Mouse (Mus musculus): Measurements from ENCODE around the gene Gm21987. TPM values are rescaled to one million over a fixed set of nuclear protein-coding genes. Genes with fewer than 3 reads are reported as not detected.

The Gm21987 gene
- not detected for total RNA-seq (2023)

DNA sequence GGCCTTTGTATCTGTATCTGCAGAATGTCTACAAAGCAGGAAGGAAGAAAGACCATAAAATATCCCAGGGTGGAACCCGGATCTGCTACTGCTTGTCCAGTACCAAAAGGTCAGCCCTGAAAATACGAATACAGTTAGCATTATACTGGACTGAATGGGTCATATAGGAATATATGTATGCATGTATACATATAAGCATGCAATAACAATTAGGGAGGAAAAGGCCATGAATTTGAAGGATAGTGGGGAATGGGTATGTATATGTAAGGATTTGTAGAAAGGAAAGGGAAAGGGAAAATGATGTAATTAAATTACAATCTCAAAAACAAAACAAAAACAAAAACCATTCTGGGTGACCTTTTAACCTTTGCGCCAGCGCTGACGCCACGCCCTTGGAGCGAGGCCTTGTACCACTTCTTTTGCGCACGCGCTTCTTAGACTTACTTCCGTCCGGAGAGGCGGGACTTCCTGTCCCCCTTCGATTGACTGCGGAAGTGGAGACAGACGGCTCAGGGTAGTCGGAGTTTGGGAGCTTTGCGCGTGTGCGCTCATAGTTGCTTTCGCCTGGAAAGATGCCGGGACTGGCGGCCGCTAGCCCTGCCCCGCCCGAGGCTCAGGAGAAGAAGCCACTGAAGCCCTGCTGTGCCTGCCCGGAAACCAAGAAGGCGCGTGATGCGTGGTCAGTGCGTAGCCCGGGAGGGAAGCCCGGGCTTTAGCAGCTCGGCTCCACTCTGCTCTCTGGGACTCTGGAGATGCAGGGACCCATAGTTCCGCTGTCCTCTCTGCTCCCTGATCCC, at the start of gene Gm21987, which contains the start of gene Cox17:
Gene Gm21987 (plus strand): TSS at position 512 of the 797 bp plus-strand sequence.
Gene Cox17 (plus strand): TSS at position 463 of the 797 bp plus-strand sequence.

GRCm38 (mm10) chr16:38341396-38342324, 5.2 kb upstream of the Gm21987 start, which contains the start of gene Maats1:
Gene Maats1, minus strand, starts transcription at chr16:38342143.

GRCm38 (mm10) chr16:38361933-38362332, 15.1 kb downstream of the Gm21987 start, which contains the start of gene Popdc2:
Gene Popdc2, plus strand, starts transcription at chr16:38362209.

Other genes starting within 250 kb of the Gm21987 start
- not detected for gene Nr1i2, start 52.2 kb upstream of the Gm21987 start, total RNA-seq (2023)
- gene Maats1, start 4.9 kb upstream of the Gm21987 start, total RNA-seq (2023): not detected
- 64.1 TPM for gene Cox17, start within 50 bp of the Gm21987 start, total RNA-seq (2023)
- gene Popdc2, start 15.2 kb downstream of the Gm21987 start, total RNA-seq (2023): not detected
- not detected for gene Pla1a, start 86.1 kb downstream of the Gm21987 start, total RNA-seq (2023)
- gene Adprh, start 105.7 kb downstream of the Gm21987 start, total RNA-seq (2023): 19.5 TPM
- gene Cd80, start 108.5 kb downstream of the Gm21987 start, total RNA-seq (2023): 1.0 TPM
- 14.1 TPM for gene Timmdc1, start 175.6 kb downstream of the Gm21987 start, total RNA-seq (2023)
- 27.5 TPM for gene Poglut1, start 203.2 kb downstream of the Gm21987 start, total RNA-seq (2023)
- gene Tmem39a, start 211.7 kb downstream of the Gm21987 start, total RNA-seq (2023): 47.5 TPM